Mouse (Mus musculus): ENCODE measurements around the gene Rgr. TPM values are rescaled to one million over a fixed set of nuclear protein-coding genes. Genes with fewer than 3 reads are reported as not detected.

Gene Rgr
- polyA plus RNA-seq, 1 experiment from 2014 or later = not detected

GRCm38 (mm10) chr14:37064849-37065248 lies 16.1 kb upstream of the Rgr start:
- no peak overlapping the region for H3K27ac ChIP-seq (ENCODE audit: low read length)
- 43% methylated on average over 2 of the region's 2 CpGs for WGBS
- H3K4me3 ChIP-seq (ENCODE audit: low read length) = no peak overlapping the region
- ATAC-seq (replicated peaks; ENCODE audit: extremely low read depth, insufficient read depth, low FRiP score) = no peak
- H3K27me3 ChIP-seq (ENCODE audit: control insufficient read depth, insufficient read depth, low read length) = no peaks in the 10 kb centered on the region
- no peaks in the 10 kb centered on the region for H3K9me3 ChIP-seq (replicated peaks; ENCODE audit: control insufficient read depth, low read length)
- no peak overlapping the region for H3K9ac ChIP-seq (ENCODE audit: low read length)
- H3K36me3 ChIP-seq (ENCODE audit: control insufficient read depth, insufficient read depth) = no peaks in the 10 kb centered on the region
- H3K4me1 ChIP-seq (ENCODE audit: control insufficient read depth, insufficient read depth, low read length) = no peaks in the 10 kb centered on the region
- H3K4me2 ChIP-seq (ENCODE audit: low read depth, low read length) = no peak overlapping the region

DNA sequence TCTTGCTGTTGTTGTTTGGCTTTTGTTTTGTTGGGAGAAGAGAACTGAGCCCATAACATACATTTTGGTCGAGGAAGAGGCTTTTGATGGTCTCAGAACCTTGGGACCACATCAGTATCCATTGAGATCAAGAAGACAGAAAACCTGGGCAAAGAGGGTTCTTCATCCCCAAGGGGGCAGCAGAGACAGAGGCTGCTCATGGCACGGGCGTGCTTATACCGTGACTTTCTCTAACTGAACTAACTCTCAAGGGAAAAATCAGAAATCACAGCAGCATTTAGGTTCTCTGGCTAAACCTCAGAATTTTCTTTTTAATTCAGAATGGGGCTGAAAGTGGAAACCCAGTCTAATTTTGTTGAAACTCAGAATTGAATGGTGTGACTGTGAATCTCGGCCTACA lies 14.3 kb downstream of the Rgr start:
- no peak for ATAC-seq (replicated peaks; ENCODE audit: extremely low read depth, insufficient read depth, low FRiP score)
- Histone ChIP-seq H3K27me3 (ENCODE audit: control insufficient read depth, insufficient read depth, low read length) (peaks cover 2% of the 10 kb centered on the region; the same call in 1 of the 2 replicates), H3K4me1 (ENCODE audit: control insufficient read depth, insufficient read depth, low read length) (no peaks in the 10 kb centered on the region; the same call in 1 of the 2 replicates), H3K9ac (ENCODE audit: low read length) (no peak overlapping the region), H3K4me2 (ENCODE audit: low read depth, low read length) (no peak overlapping the region), H3K27ac (ENCODE audit: low read length) (no peak overlapping the region), H3K4me3 (ENCODE audit: low read length) (no peak overlapping the region), H3K9me3 (replicated peaks; ENCODE audit: control insufficient read depth, low read length) (no peaks in the 10 kb centered on the region), H3K36me3 (ENCODE audit: control insufficient read depth, insufficient read depth) (no peaks in the 10 kb centered on the region)
- 33% methylated on average over 5 of the region's 5 CpGs for WGBS

- no peak overlapping the region for H3K4me2 ChIP-seq (ENCODE audit: low read depth, low read length)
- no peak overlapping the region for H3K9ac ChIP-seq (ENCODE audit: low read length)
- no peak overlapping the region for H3K27ac ChIP-seq (ENCODE audit: low read length)
- no peak for ATAC-seq (replicated peaks; ENCODE audit: extremely low read depth, insufficient read depth, low FRiP score)
- H3K4me1 ChIP-seq (ENCODE audit: control insufficient read depth, insufficient read depth, low read length) = no peaks in the 10 kb centered on the region; the same call in 1 of the 2 replicates
- H3K9me3 ChIP-seq (replicated peaks; ENCODE audit: control insufficient read depth, low read length) = no peaks in the 10 kb centered on the region
- no peaks in the 10 kb centered on the region for H3K36me3 ChIP-seq (ENCODE audit: control insufficient read depth, insufficient read depth)
- peaks cover 2% of the 10 kb centered on the region; the same call in 1 of the 2 replicates for H3K27me3 ChIP-seq (ENCODE audit: control insufficient read depth, insufficient read depth, low read length)
- WGBS = 13% methylated on average over 7 of the region's 7 CpGs
- no peak overlapping the region for H3K4me3 ChIP-seq (ENCODE audit: low read length)
Measured at GRCm38 (mm10) chr14:37033241-37033640, 15.5 kb downstream of the Rgr start.

DNA sequence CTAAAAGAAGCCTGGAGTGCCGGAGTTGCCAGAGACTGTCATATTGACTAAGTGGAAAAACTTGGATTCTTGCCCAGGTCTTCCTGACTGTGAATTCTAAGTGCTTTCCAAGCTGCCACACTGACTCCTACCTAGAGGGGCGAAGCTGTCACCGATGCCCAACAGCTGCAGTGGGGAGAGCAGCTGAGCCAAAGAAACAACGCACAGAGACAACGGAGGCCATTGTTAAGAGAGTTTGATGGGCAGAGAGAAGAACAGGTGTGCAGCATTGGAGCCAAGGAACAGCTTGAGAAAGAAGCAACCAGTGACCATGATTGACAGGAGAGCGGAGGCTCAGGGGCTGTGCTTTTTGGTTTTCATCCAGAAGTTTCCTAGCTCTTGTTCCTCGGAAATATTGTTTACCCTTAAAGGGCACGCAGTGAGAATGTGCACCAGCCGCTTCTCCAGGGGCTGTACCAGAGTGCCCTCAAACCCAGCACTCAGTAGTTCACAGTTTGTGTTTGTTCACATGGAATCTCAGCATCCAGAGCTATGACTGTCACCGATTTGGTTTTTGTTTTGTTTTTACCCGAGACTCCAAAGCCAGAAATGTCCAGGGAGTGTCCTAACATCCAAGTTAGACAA lies 16.2 kb downstream of the Rgr start:
- 58% methylated on average over 11 of the region's 11 CpGs for WGBS
- Histone ChIP-seq H3K36me3 (ENCODE audit: control insufficient read depth, insufficient read depth) (no peaks in the 10 kb centered on the region), H3K27me3 (ENCODE audit: control insufficient read depth, insufficient read depth, low read length) (peaks cover 2% of the 10 kb centered on the region; the same call in 1 of the 2 replicates), H3K4me1 (ENCODE audit: control insufficient read depth, insufficient read depth, low read length) (no peaks in the 10 kb centered on the region; the same call in 1 of the 2 replicates), H3K4me2 (ENCODE audit: low read depth, low read length) (no peak overlapping the region), H3K27ac (ENCODE audit: low read length) (no peak overlapping the region), H3K4me3 (ENCODE audit: low read length) (no peak overlapping the region), H3K9ac (ENCODE audit: low read length) (no peak overlapping the region), H3K9me3 (replicated peaks; ENCODE audit: control insufficient read depth, low read length) (no peaks in the 10 kb centered on the region)
- ATAC-seq (replicated peaks; ENCODE audit: extremely low read depth, insufficient read depth, low FRiP score) = no peak; the same call in 1 of the 2 replicates

GRCm38 (mm10) chr14:37028555-37028954 lies 20.2 kb downstream of the Rgr start:
- no peak overlapping the region for H3K4me3 ChIP-seq (ENCODE audit: low read length)
- no peaks in the 10 kb centered on the region for H3K9me3 ChIP-seq (replicated peaks; ENCODE audit: control insufficient read depth, low read length)
- no peak overlapping the region for H3K9ac ChIP-seq (ENCODE audit: low read length)
- no peaks in the 10 kb centered on the region; the same call in 1 of the 2 replicates for H3K4me1 ChIP-seq (ENCODE audit: control insufficient read depth, insufficient read depth, low read length)
- H3K27me3 ChIP-seq (ENCODE audit: control insufficient read depth, insufficient read depth, low read length) = peaks cover 2% of the 10 kb centered on the region; the same call in 1 of the 2 replicates
- ATAC-seq (replicated peaks; ENCODE audit: extremely low read depth, insufficient read depth, low FRiP score) = no peak
- H3K27ac ChIP-seq (ENCODE audit: low read length) = no peak overlapping the region
- no peaks in the 10 kb centered on the region for H3K36me3 ChIP-seq (ENCODE audit: control insufficient read depth, insufficient read depth)
- 71% methylated on average over 3 of the region's 3 CpGs for WGBS
- H3K4me2 ChIP-seq (ENCODE audit: low read depth, low read length) = no peak overlapping the region

DNA sequence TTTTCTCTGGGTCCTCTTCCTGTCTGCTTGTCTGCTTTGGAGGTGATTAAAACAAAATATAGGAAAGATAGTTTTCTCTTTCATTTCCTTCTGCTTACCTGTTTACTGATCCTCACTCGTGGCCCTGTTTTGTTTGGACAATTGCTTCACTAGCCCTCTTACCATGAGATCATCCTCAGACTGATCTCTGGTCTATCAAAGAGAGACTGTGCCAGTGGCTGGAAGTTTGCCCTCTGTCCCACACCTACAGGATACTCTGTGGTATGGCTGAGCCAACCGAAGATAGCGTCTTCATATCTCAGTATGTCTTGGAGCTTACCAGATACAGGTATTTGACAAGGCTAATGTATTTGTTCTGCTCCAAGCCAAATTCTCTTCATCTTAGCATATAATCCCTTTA lies 20.8 kb downstream of the Rgr start:
- Histone ChIP-seq H3K9ac (ENCODE audit: low read length) (no peak overlapping the region), H3K4me1 (ENCODE audit: control insufficient read depth, insufficient read depth, low read length) (no peaks in the 10 kb centered on the region; the same call in 1 of the 2 replicates), H3K27ac (ENCODE audit: low read length) (no peak overlapping the region), H3K4me3 (ENCODE audit: low read length) (no peak overlapping the region), H3K4me2 (ENCODE audit: low read depth, low read length) (no peak overlapping the region), H3K36me3 (ENCODE audit: control insufficient read depth, insufficient read depth) (no peaks in the 10 kb centered on the region), H3K9me3 (replicated peaks; ENCODE audit: control insufficient read depth, low read length) (no peaks in the 10 kb centered on the region), H3K27me3 (ENCODE audit: control insufficient read depth, insufficient read depth, low read length) (peaks cover 2% of the 10 kb centered on the region; the same call in 1 of the 2 replicates)
- no peak for ATAC-seq (replicated peaks; ENCODE audit: extremely low read depth, insufficient read depth, low FRiP score)
- 89% methylated on average over 3 of the region's 3 CpGs for WGBS

DNA sequence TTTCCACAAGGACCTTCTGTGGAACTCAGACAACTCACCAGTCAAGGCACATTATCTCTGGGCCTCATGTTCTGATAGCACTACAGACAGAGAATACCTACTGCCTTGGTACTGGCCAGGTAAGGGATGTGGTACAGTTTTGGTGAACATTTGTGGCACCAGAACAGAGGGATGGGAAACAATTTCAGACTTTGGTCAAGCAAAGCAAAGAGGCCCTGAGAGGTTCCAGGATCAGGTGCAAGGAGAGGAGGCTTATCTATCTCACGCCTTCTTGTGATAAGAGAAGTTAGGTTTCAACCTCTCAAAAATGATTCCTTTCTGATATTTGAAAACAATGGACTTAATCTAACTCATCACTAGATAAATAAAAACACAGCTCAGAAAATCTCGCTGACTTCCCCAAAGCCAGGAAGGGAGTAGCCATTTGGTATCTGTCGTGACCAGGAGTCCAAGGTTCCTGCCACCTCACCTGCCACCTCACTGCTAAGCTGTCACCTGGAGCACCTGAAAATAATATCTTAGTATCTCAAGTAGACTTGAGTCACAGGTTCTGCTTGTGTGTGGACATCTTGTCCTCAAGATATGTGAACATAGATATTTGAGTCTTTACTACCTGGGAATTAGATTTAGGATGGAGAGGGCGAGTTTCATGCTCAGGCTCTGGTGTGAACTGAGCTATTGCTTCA lies 21.4 kb downstream of the Rgr start:
- Histone ChIP-seq H3K9ac (ENCODE audit: low read length) (no peak overlapping the region), H3K4me2 (ENCODE audit: low read depth, low read length) (no peak overlapping the region), H3K36me3 (ENCODE audit: control insufficient read depth, insufficient read depth) (no peaks in the 10 kb centered on the region), H3K27ac (ENCODE audit: low read length) (no peak overlapping the region), H3K4me1 (ENCODE audit: control insufficient read depth, insufficient read depth, low read length) (no peaks in the 10 kb centered on the region; the same call in 1 of the 2 replicates), H3K9me3 (replicated peaks; ENCODE audit: control insufficient read depth, low read length) (no peaks in the 10 kb centered on the region), H3K4me3 (ENCODE audit: low read length) (no peak overlapping the region), H3K27me3 (ENCODE audit: control insufficient read depth, insufficient read depth, low read length) (peaks cover 2% of the 10 kb centered on the region; the same call in 1 of the 2 replicates)
- no peak for ATAC-seq (replicated peaks; ENCODE audit: extremely low read depth, insufficient read depth, low FRiP score)
- WGBS = 58% methylated on average over 4 of the region's 4 CpGs

DNA sequence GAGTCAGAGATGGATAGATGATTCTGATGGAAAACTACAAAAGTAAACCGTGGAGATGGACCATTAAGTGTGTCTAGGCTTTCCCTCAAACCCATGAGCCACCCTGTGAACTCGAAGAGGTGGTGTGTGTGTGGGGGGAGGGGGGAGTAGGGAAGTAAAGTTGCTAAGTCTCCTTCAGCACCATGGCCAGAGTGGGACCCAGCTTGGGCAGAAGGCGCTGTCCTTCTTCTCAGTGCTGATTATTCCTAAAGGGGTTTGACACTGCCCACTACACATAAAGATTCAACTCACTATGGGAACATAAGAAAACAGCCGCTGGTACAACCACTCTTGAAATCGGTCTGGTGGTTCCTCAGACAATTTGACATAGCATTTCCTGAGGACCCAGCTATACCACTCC lies 32.9 kb downstream of the Rgr start:
- no peak for ATAC-seq (replicated peaks; ENCODE audit: extremely low read depth, insufficient read depth, low FRiP score)
- WGBS = 21% methylated on average over 5 of the region's 5 CpGs
- Histone ChIP-seq H3K4me3 (ENCODE audit: low read length) (no peak overlapping the region), H3K9ac (ENCODE audit: low read length) (no peak overlapping the region), H3K9me3 (replicated peaks; ENCODE audit: control insufficient read depth, low read length) (no peaks in the 10 kb centered on the region), H3K27ac (ENCODE audit: low read length) (no peak overlapping the region), H3K36me3 (ENCODE audit: control insufficient read depth, insufficient read depth) (no peaks in the 10 kb centered on the region), H3K4me1 (ENCODE audit: control insufficient read depth, insufficient read depth, low read length) (no peaks in the 10 kb centered on the region), H3K4me2 (ENCODE audit: low read depth, low read length) (no peak overlapping the region), H3K27me3 (ENCODE audit: control insufficient read depth, insufficient read depth, low read length) (no peaks in the 10 kb centered on the region)

DNA sequence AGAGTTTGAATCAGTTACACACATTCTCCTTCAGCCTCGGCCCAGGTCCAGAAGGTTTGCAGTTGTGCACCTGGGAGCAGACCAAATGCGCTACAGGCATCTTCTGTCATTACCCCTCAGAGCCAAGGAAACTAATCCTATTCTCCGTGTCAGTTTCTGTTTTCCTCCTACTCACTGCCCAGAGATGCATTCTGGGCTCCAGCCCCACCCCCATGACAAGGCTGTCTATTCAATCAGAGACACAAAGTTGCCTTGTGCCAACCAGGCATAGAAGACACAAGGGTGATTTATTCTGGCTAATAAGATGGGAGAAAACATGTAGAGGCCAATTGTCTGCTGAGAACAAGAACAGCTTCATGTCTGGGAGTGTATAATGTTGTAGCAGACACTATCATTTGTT lies 35.1 kb downstream of the Rgr start:
- no peak for ATAC-seq (replicated peaks; ENCODE audit: extremely low read depth, insufficient read depth, low FRiP score)
- Histone ChIP-seq H3K9me3 (replicated peaks; ENCODE audit: control insufficient read depth, low read length) (no peaks in the 10 kb centered on the region), H3K27me3 (ENCODE audit: control insufficient read depth, insufficient read depth, low read length) (no peaks in the 10 kb centered on the region), H3K4me3 (ENCODE audit: low read length) (no peak overlapping the region), H3K36me3 (ENCODE audit: control insufficient read depth, insufficient read depth) (no peaks in the 10 kb centered on the region), H3K9ac (ENCODE audit: low read length) (no peak overlapping the region), H3K4me1 (ENCODE audit: control insufficient read depth, insufficient read depth, low read length) (no peaks in the 10 kb centered on the region), H3K4me2 (ENCODE audit: low read depth, low read length) (no peak overlapping the region), H3K27ac (ENCODE audit: low read length) (no peak overlapping the region)
- WGBS = 53% methylated on average over 3 of the region's 3 CpGs
